Mouse (Mus musculus) adrenal gland, adult (tissue): ENCODE data around the gene Mrps23.
A peak's percentile ranks its signal among the peaks of the same experiment; 100 is the strongest.

Experiments used
- DNase-seq, 2 experiments: peaks; one replicate each; pipeline ENCODE4 v3.0.0; 2022 to 2023; ENCODE audit warnings: low spot score in 1 of 2; ENCODE audit not compliant: inconsistent age in 2 of 2

The Mrps23 gene

GRCm38 (mm10) chr11:88204593-88205368, 593 bp downstream of the Mrps23 start:
- DNase-seq, result peak; percentile 62 to 81

GRCm38 (mm10) chr11:88206576-88206975, 2.4 kb downstream of the Mrps23 start:
- peak in 1 of 2 experiments; percentile 33 for DNase-seq

- no peak for DNase-seq
Observed at GRCm38 (mm10) chr11:88207697-88208096, 3.5 kb downstream of the Mrps23 start.

GRCm38 (mm10) chr11:88211824-88212582, 7.8 kb downstream of the Mrps23 start:
- DNase-seq, result peak in 1 of 2 experiments; percentile 58

GRCm38 (mm10) chr11:88213757-88214156, 9.6 kb downstream of the Mrps23 start:
- peak; percentile 55 to 72 for DNase-seq

GRCm38 (mm10) chr11:88214881-88215831, 11.0 kb downstream of the Mrps23 start:
- DNase-seq, result peak; percentile 70 to 87

- DNase-seq, result peak; percentile 75 to 92
Observed at GRCm38 (mm10) chr11:88216231-88216685, 12.1 kb downstream of the Mrps23 start.

- DNase-seq, result peak in 1 of 2 experiments; percentile 57
Observed at GRCm38 (mm10) chr11:88218155-88218554, 14.0 kb downstream of the Mrps23 start.

GRCm38 (mm10) chr11:88218586-88218985, 14.4 kb downstream of the Mrps23 start:
- DNase-seq, result peak in 1 of 2 experiments; percentile 68

GRCm38 (mm10) chr11:88221929-88222475, 17.8 kb downstream of the Mrps23 start:
- peak in 1 of 2 experiments; percentile 64 for DNase-seq

GRCm38 (mm10) chr11:88227001-88227957, 23.1 kb downstream of the Mrps23 start:
- peak in 1 of 2 experiments; percentile 22 for DNase-seq

GRCm38 (mm10) chr11:88231213-88231790, 27.1 kb downstream of the Mrps23 start:
- no peak for DNase-seq

- DNase-seq, result peak in 1 of 2 experiments; percentile 52
Observed at GRCm38 (mm10) chr11:88233528-88234427, 29.6 kb downstream of the Mrps23 start.

- no peak for DNase-seq
Observed at GRCm38 (mm10) chr11:88234789-88235188, 30.6 kb downstream of the Mrps23 start.

- DNase-seq, result peak; percentile 86 to 92
Observed at GRCm38 (mm10) chr11:88235221-88236203, 31.3 kb downstream of the Mrps23 start.

- DNase-seq, result no peak
Observed at GRCm38 (mm10) chr11:88240275-88240674, 36.1 kb downstream of the Mrps23 start.
